Mouse (Mus musculus): Measurements from ENCODE around the gene Iqsec1.

- TF ChIP-seq CTCF (IDR thresholded peaks at IDR 0.05; ENCODE audit: extremely low read depth, insufficient read length, insufficient replicate concordance, low read depth, low read length), result no peak
- TF ChIP-seq POLR2A (IDR thresholded peaks at IDR 0.05; ENCODE audit: low read depth, low read length), result no peak
Observed at GRCm38 (mm10) chr6:90736691-90737245, 251.7 kb downstream of the Iqsec1 start.
